In the genomic region with DNA sequence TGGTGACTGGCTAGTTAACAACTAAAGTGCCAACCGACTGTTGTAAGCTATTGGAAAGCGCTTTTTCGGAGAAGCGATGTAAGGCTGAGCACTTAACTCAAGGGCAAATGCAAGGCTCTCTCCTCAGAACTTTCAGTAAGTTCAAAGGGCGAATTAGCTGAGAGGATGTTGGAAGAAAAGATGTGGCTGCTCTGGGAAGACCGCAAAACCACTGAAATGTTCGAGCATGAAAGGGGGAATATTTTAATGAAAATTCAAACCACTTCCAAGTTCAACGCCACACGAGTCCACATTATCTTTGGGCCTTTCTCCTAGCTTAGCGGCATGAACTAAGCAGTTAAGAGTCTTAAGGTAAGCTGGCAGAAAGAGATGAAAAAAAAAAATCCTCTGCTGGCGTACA, we compare ENCODE assay signal across 8 mouse cellular contexts. TPM values are rescaled to one million over a fixed set of nuclear protein-coding genes. Genes with fewer than 3 reads are reported as not detected.
DNase-seq lines count a peak whose midpoint lies in the region; ATAC-seq and TF ChIP-seq lines count a peak whose summit lies in the region.

No protein-coding gene starts in this region.

- 11% methylated on average over 11 of the region's 11 CpGs for WGBS in heart, embryonic 10.5 days
- WGBS in forebrain, embryonic 11.5 days: 13% methylated on average over 11 of the region's 11 CpGs
- WGBS in liver, embryonic 15.5 days (ENCODE audit: insufficient replicate concordance): 11% methylated on average over 11 of the region's 11 CpGs

- TF ChIP-seq CTCF in C2C12 (IDR thresholded peaks at IDR 0.05; ENCODE audit: control insufficient read depth, insufficient read depth, insufficient read length): no peak

- no peaks in the 10 kb centered on the region for H3K27me3 ChIP-seq in heart, embryonic 10.5 days (ENCODE audit: insufficient read depth, poor library complexity, severe bottlenecking)
- no peaks in the 10 kb centered on the region for H3K27me3 ChIP-seq in C2C12 (ENCODE audit: control insufficient read depth, insufficient read depth, insufficient read length)
- H3K27me3 ChIP-seq in forebrain, embryonic 11.5 days (ENCODE audit: control insufficient read depth, insufficient read depth, low read length): no peaks in the 10 kb centered on the region
- no peaks in the 10 kb centered on the region for H3K27me3 ChIP-seq in liver, embryonic 15.5 days

- H3K4me2 ChIP-seq in forebrain, embryonic 11.5 days (ENCODE audit: low read depth, low read length, severe bottlenecking): peak overlapping the region; percentile 57
- H3K4me2 ChIP-seq in liver, embryonic 15.5 days: peak overlapping the region; percentile 92

- no peaks in the 10 kb centered on the region for H3K9me3 ChIP-seq in heart, embryonic 10.5 days
- no peaks in the 10 kb centered on the region for H3K9me3 ChIP-seq in forebrain, embryonic 11.5 days (ENCODE audit: control insufficient read depth, low read length)
- no peaks in the 10 kb centered on the region for H3K9me3 ChIP-seq in liver, embryonic 15.5 days (replicated peaks)

- peaks cover 22% of the 10 kb centered on the region for H3K4me1 ChIP-seq in heart, embryonic 10.5 days
- H3K4me1 ChIP-seq in forebrain, embryonic 11.5 days (replicated peaks; ENCODE audit: control insufficient read depth, insufficient read depth, low read length): peaks cover 4% of the 10 kb centered on the region; the same call in 1 of the 2 replicates
- H3K4me1 ChIP-seq in liver, embryonic 15.5 days (replicated peaks): peaks cover 31% of the 10 kb centered on the region

- peak overlapping the region; percentile 90 for H3ac ChIP-seq in C2C12 (ENCODE audit: control insufficient read depth, insufficient read length, low read depth)

- ATAC-seq in forebrain, embryonic 11.5 days (replicated peaks; ENCODE audit: low FRiP score): no peak
- ATAC-seq in liver, embryonic 15.5 days (ENCODE audit: insufficient read depth): no peak
- ATAC-seq in monocyte, adult 5-6 weeks (replicated peaks; ENCODE audit: insufficient number of reproducible peaks, low FRiP score, low TSS enrichment, poor library complexity, severe bottlenecking): no peak
- ATAC-seq in inflammation-experienced regulatory T-cells, adult 6 months: no peak

- H3K79me3 ChIP-seq in C2C12 (ENCODE audit: low read depth): peaks cover 14% of the 10 kb centered on the region

- peaks cover 49% of the 10 kb centered on the region for H3K79me2 ChIP-seq in C2C12 (ENCODE audit: control insufficient read depth, insufficient read depth)

- peak overlapping the region; percentile 75 for H3K4me3 ChIP-seq in heart, embryonic 10.5 days
- peak overlapping the region; percentile 84 for H3K4me3 ChIP-seq in C2C12 (ENCODE audit: insufficient read depth, poor library complexity, severe bottlenecking)
- peak overlapping the region; percentile 86 for H3K4me3 ChIP-seq in forebrain, embryonic 11.5 days (ENCODE audit: low read depth, low read length)
- H3K4me3 ChIP-seq in liver, embryonic 15.5 days (replicated peaks): peak overlapping the region; percentile 94

- peak overlapping the region; percentile 100 for H3K27ac ChIP-seq in heart, embryonic 10.5 days
- H3K27ac ChIP-seq in forebrain, embryonic 11.5 days (ENCODE audit: low read depth, low read length): peak overlapping the region; percentile 100; the same call in 1 of the 2 replicates
- H3K27ac ChIP-seq in liver, embryonic 15.5 days (replicated peaks): peak overlapping the region; percentile 97

- no peak for DNase-seq in heart, embryonic 10.5 days (ENCODE audit: low spot score)
- no peak for DNase-seq in heart, adult 8-10 months (ENCODE audit: low spot score)
- no peak for DNase-seq in forebrain, embryonic 11.5 days (ENCODE audit: low spot score)
- no peak for DNase-seq in ovary, postnatal 14 days (ENCODE audit: low spot score)

- peaks cover 9% of the 10 kb centered on the region; the same call in 1 of the 2 replicates for H3K36me3 ChIP-seq in heart, embryonic 10.5 days
- no peaks in the 10 kb centered on the region for H3K36me3 ChIP-seq in C2C12 (ENCODE audit: control insufficient read depth, insufficient read depth)
- H3K36me3 ChIP-seq in forebrain, embryonic 11.5 days (ENCODE audit: control insufficient read depth, insufficient read depth, low read length): no peaks in the 10 kb centered on the region; the same call in 1 of the 2 replicates
- peaks cover 15% of the 10 kb centered on the region for H3K36me3 ChIP-seq in liver, embryonic 15.5 days (replicated peaks)

- peak overlapping the region; percentile 91 for H3K9ac ChIP-seq in forebrain, embryonic 11.5 days (ENCODE audit: low read length)
- H3K9ac ChIP-seq in liver, embryonic 15.5 days: peak overlapping the region; percentile 71

TF ChIP-seq in C2C12, 6 proteins besides CTCF, POLR2A, EP300 and RAD21:
- TF ChIP-seq USF1 (IDR thresholded peaks at IDR 0.05; ENCODE audit: low read depth) (no peak), FOSL1 (IDR thresholded peaks at IDR 0.05; ENCODE audit: insufficient read depth, low read length, poor library complexity, severe bottlenecking) (no peak), MAX (IDR thresholded peaks at IDR 0.05) (no peak), CEBPB (IDR thresholded peaks at IDR 0.05; ENCODE audit: low read depth) (no peak), MYOD1 (IDR thresholded peaks at IDR 0.05; ENCODE audit: control insufficient read depth, insufficient read length, low read depth) (no peak), MYOG (IDR thresholded peaks at IDR 0.05; ENCODE audit: control insufficient read depth, extremely low read depth, insufficient read length) (no peak)
TF ChIP-seq in C2C12: peak in this region for 0.

RNA-seq across cellular contexts. Expression of a gene that starts 0.8 kb away (rescaled TPM):
- 26.6 and 31.6 TPM in 2 replicates for polyA plus RNA-seq in heart, embryonic 10.5 days (2016; fragmentation: Nextera tagmentation; extraction: Ambion mirVana)
- total RNA-seq in heart, adult 8-10 months (2022): 10 to 100 TPM; 27.8 to 32.0 (median 29.6) TPM
- 7.4 TPM for polyA plus RNA-seq in C2C12 (2012; fragmentation: generic; extraction: Trizol)
- 36.2 and 43.7 TPM in 2 replicates for polyA plus RNA-seq in forebrain, embryonic 11.5 days (2014; fragmentation: Nextera tagmentation; extraction: Ambion mirVana)
- polyA plus RNA-seq in liver, embryonic 15.5 days (2015; fragmentation: Nextera tagmentation; extraction: Ambion mirVana): 23.9 and 26.6 TPM in 2 replicates
- total RNA-seq in monocyte, adult 5-6 weeks (2017): 169 to 216 TPM (median 182 TPM) in 3 replicates
- 10 to 100 TPM; 67.5 to 88.1 (median 83.0) TPM for polyA plus RNA-seq in inflammation-experienced regulatory T-cells, adult 6 months (2017; shearing (Covaris generic))

RNA-seq across cellular contexts. Expression of a gene that starts 1.0 kb away (rescaled TPM):
- polyA plus RNA-seq in heart, embryonic 10.5 days (2016; fragmentation: Nextera tagmentation; extraction: Ambion mirVana): 1.8 and 2.5 TPM in 2 replicates
- 1 to 10 TPM in 1 of 4 experiments, under 1 TPM in 3; 0.73 to 1.1 (median 0.83) TPM for total RNA-seq in heart, adult 8-10 months (2022)
- polyA plus RNA-seq in C2C12 (2012; fragmentation: generic; extraction: Trizol): 0.36 TPM
- polyA plus RNA-seq in forebrain, embryonic 11.5 days (2014; fragmentation: Nextera tagmentation; extraction: Ambion mirVana): 5.9 and 6.9 TPM in 2 replicates
- 0.31 and 0.45 TPM in 2 replicates for polyA plus RNA-seq in liver, embryonic 15.5 days (2015; fragmentation: Nextera tagmentation; extraction: Ambion mirVana)
- total RNA-seq in monocyte, adult 5-6 weeks (2017): 0.75 to 1.4 TPM (median 0.86 TPM) in 3 replicates
- polyA plus RNA-seq in inflammation-experienced regulatory T-cells, adult 6 months (2017; shearing (Covaris generic)): 1 to 10 TPM; 1.2 to 2.1 (median 1.4) TPM
